Mouse (Mus musculus): ENCODE results near the gene Card19.

The Card19 gene

GRCm38 (mm10) chr13:49225159-49225558, 9.3 kb upstream of the Card19 start:
- DNase-seq = no peak

DNA sequence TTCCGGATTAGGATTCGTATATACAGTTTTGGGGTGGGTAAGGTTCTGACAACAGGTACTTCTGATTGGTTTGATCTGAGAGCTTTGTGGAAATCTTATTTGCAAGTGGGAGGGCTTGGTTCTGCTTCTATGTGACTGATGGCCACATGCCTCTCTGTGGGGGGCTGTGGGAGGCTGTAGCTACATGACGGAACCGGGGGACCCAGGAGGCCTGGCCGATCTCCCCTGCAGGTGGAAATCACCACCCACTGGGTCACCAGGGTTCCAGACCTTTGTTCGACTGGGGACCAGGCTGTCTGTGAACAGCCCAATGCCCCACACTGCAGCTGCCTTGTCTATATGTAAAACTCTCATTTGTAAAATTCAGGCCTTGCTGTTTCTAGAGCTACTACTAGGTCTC, 8.9 kb upstream of the Card19 start:
- DNase-seq = no peak

GRCm38 (mm10) chr13:49224314-49224713, 8.5 kb upstream of the Card19 start:
- DNase-seq = no peak

DNA sequence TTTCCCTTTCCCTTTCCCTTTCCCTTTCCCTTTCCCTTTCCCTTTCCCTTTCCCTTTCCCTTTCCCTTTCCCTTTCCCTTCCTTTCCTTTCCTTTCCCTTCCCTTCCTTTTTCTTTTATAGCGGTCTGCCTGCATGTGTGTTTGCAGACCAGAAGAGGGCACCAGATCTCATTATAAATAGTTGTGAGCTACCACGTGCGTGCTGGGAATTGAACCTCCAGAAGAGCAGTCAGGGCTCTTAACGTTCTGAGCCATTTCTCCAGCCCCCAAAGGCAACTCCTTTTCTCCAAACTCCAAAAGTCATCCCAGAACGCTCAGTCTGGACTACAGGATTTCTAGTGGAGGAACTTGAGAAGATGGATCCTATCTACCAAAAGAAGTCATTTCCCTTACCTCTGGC, 5.1 kb upstream of the Card19 start:
- DNase-seq = no peak

DNA sequence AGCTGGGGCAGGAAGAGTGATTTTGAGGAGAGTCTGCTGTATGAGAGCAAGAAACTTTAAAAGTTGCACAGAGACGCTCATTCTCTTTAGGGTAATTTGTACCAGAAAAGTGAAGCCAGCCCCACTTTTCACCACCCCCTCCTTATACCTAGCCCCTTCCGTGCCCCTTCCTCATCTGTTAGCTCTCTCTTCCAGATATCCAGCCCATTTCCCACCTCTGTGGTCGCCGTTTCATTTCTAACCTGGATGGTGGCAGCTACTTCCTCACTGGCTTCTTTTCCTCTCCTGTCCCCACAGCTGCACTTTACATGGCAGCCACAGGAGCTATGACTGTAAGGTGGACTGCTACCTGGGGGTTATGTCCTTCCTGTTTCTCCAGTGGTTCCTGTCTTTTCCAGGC, 3.5 kb upstream of the Card19 start:
- no peak for DNase-seq

GRCm38 (mm10) chr13:49218651-49219050, 2.8 kb upstream of the Card19 start:
- peak; percentile 81 for DNase-seq

GRCm38 (mm10) chr13:49216808-49217561, 1.1 kb upstream of the Card19 start:
- DNase-seq = no peak

DNA sequence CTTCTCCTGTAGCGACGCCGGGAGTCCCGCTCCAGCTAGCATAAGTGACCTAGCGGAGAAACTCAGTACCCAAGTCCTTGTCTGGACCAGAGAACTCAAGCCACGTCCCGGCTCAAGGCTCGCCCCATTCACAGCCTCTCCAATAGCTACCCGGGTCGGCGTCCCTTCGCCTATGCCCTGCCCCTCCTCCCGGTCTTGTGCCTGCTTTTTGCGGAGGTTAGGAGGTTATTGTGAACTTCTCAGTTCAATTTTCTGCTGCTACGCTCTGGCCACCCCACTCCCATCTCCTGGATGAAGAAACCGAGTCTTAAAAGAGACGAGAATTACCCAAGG, 349 bp upstream of the Card19 start:
- no peak for DNase-seq

GRCm38 (mm10) chr13:49215128-49215503, 721 bp downstream of the Card19 start:
- DNase-seq = no peak

- DNase-seq = peak; percentile 55
These were observed 1.4 kb downstream of the Card19 start for GRCm38 (mm10) chr13:49214454-49214853.

- no peak for DNase-seq
These were observed 2.3 kb downstream of the Card19 start for GRCm38 (mm10) chr13:49213531-49213932.

DNA sequence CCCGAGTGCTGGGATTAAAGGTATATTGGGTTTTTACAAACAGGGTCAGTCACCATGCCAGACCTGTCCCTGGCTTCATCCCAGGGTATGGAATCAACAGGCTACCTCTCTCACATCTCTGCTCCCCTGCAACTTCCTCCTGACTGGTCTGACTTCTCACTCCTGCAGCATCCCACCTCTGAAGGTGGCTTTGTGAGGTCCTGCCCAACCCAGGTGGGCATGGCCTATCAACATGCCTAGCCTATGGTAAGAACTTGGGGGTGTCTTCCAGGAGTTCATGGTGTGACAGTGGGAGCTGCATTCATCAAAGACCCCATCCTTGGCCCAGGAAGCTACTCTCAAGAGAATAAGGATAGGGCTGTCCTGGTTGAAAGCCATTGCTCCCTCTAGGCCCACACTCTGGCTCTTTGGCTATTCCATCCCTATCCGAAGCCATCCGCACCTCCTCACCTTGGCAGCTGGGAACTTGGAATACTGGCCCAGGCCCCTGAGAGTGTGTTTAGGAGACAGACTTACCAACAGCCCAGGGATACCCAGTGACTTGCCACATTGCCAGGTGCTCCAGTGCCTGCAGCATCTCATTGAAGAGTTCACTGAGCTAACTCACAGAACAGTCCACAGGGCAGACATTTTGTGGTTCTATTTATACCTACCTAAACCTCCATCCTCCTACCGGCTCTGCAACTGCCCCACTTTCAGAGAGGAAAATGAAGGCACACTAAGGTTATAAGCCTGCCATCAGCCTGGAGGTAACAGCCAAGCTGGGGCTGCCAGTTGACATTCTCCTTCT, 2.9 kb downstream of the Card19 start:
- DNase-seq = no peak

- DNase-seq = peak; percentile 41
These were observed 6.5 kb downstream of the Card19 start for GRCm38 (mm10) chr13:49209306-49209705.

- DNase-seq = no peak
These were observed 9.5 kb downstream of the Card19 start for GRCm38 (mm10) chr13:49206341-49206740.

DNA sequence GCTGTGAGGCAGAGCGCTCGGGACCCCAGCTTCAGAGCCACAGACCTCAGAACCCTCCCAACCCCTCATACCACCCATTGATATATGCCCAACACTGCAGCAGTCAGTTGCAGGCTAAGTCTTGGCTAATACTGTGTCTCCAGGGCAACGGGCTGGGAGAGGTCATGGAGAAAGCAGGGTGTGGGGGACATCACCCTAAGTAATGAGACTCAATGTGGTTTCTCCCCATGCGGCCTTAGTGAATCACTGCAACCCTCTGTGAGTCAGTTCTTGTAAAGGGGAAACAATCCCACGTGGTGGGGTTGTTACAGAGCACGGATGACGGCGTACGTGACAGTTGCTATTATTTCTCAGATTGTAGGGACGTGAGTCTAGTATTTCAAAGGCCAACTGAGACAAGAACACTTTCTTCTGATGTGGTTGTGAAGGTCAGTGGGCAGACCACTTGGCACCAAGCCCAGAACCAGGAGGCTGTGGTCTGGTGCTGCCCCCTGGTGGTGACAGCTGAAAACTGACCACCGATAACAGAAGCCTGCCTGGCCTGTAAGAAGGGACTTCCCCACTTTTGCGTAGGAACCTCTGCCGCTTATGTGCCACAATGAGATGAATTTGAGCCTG, 10.3 kb downstream of the Card19 start:
- peak; percentile 90 for DNase-seq

DNA sequence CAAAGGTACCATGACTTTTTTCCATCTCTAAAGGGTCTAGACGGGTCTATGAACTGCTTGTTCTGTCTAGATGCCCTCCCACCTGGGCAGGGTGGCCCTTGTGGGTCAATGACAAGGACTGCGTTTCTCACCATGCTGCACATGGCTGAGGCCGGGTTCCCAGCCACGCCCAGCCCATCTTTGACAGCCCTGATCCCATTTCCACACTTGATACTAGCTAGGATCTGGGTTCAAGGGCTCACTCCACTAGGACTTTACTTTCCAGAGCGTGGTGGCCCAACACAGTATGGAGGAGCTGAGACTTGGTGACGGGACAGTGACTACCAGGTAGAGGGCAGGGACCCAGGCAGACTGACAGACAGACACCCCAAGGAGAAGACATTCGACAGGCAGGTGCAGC, 13.3 kb downstream of the Card19 start:
- no peak for DNase-seq

GRCm38 (mm10) chr13:49200688-49201087, 15.1 kb downstream of the Card19 start:
- no peak for DNase-seq

DNA sequence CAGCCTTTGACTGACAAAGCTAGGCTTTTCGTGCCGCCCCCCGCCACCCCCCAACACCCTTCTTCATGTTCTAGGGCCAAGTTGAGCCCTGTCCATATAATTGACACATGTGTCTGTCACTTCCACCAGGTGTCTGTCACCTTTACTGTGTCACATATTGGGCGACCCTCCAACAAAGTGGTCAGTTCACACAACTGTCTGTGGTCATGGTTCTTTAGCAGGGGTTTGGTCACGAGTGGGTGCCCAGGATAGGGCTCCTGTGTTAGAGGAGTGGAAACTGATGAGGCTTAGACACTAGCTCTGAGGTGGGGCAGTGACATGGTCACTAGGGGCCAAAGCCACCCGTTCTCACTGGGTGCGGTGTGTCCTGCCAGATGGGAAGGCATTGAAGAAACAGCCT, 15.9 kb downstream of the Card19 start:
- no peak for DNase-seq

GRCm38 (mm10) chr13:49198734-49199133, 17.1 kb downstream of the Card19 start:
- DNase-seq = no peak

GRCm38 (mm10) chr13:49196766-49197165, 19.1 kb downstream of the Card19 start:
- DNase-seq = no peak

DNA sequence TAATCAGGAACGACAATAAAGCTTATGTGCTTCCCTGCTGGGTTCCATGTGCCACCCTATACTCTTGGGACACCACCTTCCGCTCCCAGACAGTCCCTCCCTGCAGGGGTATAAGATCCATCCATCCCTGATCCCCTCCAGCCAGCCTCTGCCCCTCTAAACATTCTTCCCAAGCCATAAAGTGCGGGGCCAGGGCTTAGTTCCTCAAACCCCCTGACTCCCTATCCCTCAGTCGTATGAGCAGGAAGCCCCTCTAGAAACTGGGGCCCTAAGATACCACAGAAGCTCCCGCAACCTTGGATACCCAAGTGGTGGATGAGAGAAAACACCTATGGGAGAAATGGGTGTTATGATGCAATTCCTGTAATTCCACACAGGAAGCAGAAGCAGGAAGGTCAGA, 19.6 kb downstream of the Card19 start:
- no peak for DNase-seq

- DNase-seq = no peak
These were observed 20.2 kb downstream of the Card19 start for GRCm38 (mm10) chr13:49195651-49196050.

DNA sequence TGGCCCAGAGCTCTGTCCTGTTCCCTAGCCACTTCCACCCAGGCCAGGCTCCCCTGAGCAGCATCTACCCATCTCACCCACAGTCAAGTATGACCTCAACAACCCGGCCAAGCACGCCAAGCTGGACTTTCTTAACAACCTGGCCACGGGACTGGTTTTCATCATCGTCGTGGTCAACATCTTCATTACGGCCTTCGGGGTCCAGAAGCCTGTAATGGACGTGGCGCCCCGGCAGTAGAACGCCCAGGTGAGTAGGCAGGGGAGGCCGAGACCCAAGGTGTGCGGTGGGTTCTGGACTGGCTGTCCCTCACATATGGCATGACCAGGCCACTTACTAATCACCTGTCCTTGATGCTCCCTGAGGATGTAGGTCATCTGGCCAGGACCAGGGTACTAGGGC, 21.0 kb downstream of the Card19 start:
- DNase-seq = no peak

DNA sequence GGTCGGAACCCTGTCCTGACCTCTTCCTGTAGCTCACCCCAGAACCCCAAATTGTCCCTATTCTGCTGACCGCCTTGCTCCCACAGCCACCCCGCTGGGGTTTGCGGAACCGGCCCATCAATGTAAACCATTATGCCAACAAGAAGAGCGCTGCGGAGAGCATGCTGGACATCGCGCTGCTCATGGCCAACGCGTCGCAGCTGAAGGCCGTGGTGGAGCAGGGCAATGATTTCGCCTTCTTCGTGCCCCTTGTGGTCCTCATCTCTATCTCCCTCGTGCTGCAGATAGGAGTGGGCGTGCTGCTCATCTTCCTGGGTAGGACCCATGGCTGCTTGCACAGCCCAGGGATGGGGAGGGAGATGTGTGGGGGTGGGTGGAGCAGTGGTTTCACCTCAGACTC, 22.2 kb downstream of the Card19 start:
- no peak for DNase-seq
